Mouse (Mus musculus) right cerebral cortex, postnatal 4 days (tissue): ENCODE results near the gene Irs3.
"Not testable (repeated sequence)": the region's sequence is repeated elsewhere in the genome, so short reads cannot be mapped to it uniquely, and the experiment has no call there.

Source experiments
- DNase-seq: peaks from one replicate; pipeline ENCODE4 v3.0.0-alpha.2; 2022

The Irs3 gene

DNA sequence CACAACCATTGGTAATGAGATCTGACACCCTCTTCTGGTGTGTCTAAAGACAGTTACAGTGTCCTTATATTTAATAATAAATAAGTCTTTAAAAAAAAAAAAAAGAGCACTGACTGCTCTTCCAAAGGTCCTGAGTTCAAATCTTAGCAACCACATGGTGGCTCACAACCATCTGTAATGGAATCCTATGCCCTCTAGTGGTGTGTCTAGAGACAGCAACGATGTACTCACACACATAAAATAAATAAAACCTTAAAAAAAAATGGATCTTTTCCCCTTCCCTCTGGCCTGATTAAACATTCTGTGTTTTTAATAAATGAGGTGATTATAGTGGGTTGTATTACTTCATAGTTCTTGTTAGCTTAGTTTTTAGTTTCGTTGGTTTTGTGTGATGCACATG is 30.6 kb downstream of the Irs3 start:
- not testable (repeated sequence) for DNase-seq

DNA sequence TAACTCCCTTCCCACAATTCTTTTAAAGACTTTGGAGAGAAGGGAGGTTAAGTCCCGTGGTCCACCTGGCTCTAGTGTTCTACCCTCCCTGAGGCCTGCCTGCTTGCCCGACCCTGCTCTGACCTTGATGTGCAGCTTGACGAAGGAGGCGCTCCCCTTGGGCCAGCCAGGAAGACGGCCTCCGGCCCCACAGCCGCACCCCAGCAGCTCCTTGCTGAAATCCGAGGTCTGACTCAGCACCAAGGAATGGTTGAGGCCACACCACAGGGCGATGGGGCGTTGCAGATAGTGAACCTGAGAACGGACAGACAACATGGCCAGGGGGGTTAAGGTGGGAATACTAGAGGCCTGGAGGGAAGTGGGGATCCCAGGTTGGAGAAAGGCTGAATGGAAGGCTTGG is 32.0 kb downstream of the Irs3 start, which contains the start of gene Pcolce:
Gene Pcolce, minus strand, starts transcription at position 235 of the 400 bp plus-strand sequence.
- DNase-seq: no peak

DNA sequence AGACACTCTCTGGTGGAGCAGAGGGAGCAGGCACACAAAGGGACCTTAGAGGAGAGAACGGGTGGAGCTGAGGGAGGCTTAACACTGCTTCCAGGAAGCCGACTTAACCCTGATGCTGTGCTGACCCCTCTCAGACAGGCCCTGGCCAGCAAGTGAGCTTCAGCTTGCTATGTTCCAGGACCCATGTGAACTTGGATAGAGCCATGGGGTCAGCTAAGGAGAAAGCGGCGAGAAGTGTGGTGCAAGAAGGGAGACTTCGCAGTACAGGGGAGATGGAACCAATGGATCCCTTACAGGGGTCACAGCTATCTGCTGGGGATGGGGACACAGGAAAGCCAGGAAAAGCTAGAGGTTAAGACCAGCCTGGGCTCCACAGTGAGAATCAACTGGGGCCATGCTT is 32.4 kb downstream of the Irs3 start:
- no peak for DNase-seq

DNA sequence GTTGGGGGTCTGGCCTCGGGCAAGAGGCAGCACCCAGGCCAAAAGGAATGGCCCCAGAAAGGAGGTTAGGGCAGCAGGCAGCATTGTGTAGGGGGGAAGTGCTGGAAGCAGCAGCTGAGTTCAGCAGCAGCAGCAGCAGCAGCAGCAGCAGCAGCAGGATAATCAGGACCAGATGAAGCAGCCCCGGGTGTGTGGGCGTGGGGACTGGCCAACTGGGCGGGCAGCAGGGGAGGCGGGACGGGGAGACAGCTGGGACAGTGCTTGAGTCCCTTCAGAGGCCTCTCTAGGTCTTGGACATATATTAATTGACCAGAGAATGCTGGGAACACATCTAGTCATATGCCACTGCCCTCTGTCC is 34.3 kb downstream of the Irs3 start:
- no peak for DNase-seq

DNA sequence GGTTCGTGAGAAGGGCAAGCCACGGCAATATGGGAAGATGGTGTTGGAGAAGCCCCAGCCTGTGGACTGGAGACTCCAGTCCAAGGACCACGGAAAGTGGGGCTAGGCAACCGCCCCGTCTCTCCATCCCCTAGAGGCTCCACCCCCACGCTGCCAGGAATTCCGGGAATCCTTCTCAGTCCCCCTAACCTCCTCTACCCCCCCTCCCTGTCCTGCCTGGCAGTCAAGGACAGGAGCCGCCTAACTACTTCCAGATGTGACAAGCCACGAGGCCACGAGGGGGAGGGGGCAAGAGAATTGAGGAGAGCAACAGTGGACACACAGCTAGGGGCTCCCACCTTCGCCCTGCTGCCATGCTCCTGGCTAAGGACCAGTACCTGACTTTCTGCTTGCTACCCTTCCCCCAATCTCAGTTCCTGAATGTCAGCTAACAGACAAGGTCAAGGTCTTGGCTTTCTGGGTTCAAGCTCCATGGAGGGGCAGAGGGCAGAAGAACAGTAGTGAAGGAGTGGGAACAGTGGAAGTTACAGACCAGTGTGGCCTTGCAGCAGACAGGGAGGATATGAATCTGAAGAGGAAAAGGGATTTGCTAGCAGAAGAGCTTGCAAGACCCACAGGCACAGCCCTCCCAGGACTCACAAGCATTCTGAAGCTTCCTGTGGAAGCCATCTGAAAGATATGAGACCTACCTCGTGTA is 34.8 kb downstream of the Irs3 start:
- no peak for DNase-seq

DNA sequence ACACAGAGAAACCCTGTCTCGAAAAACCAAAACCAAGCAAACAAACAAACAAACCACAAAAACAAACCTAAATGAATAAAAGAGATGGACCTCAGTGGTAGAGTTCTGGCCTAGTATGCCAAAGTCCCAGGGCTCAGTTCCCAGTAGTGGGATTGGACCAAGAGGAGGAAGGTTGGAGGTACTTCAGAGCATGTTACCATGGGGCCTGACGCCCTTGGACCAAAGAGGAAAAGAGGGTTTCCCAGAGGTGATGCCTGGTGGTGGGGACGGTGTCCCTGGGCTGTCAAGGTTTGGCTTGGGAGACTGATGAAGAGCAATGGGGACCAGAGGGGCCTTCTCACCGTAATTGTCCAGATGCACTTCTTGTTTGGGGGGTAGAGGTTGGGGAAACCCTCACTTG is 35.5 kb downstream of the Irs3 start:
- DNase-seq: no peak

DNA sequence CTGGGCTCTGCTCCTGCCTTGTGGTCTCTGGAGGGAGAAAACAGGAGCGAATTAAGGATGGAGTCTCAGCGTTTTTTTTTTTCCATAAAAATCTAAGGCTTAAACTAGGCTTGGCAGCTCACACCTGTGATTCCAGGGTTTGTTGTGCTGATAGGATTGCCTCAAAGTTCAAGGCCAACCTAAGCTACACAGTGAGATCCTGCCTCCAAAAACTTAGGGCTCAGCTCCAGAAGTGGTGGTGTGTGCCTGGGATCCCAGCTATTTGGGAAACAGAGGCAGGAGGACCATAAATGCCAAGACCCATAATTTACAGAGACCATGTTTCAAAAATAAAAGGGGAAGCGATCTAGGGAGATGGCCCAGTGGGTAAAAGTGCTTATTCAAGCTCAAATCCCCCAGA is 36.2 kb downstream of the Irs3 start:
- no peak for DNase-seq

DNA sequence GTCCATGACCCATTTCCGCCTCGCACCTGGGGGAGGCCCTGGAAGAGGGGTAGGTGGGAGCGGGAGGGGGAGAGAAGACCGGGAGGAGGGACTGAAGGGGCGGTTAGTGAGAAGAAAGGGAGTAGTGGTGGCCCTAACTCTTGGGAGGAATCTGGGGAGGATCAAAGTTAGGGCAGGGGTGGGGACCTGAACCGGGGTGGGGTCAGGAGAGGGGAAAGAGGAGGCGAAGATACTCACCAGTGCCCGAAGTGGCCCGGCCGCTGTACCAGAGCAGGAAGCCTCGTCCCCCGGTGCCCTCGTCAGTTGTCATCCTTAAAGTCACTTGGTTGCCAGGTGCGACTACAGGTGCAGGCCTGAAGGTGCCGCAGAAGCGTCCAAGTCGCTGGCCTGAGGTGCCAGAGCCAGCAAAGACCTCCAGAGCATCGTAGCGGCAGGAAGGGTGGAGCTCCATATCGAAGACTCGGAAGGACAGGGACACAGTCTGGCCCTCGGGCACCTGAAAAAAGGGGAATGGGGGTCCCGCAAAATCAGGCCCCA is 36.8 kb downstream of the Irs3 start:
- no peak for DNase-seq

DNA sequence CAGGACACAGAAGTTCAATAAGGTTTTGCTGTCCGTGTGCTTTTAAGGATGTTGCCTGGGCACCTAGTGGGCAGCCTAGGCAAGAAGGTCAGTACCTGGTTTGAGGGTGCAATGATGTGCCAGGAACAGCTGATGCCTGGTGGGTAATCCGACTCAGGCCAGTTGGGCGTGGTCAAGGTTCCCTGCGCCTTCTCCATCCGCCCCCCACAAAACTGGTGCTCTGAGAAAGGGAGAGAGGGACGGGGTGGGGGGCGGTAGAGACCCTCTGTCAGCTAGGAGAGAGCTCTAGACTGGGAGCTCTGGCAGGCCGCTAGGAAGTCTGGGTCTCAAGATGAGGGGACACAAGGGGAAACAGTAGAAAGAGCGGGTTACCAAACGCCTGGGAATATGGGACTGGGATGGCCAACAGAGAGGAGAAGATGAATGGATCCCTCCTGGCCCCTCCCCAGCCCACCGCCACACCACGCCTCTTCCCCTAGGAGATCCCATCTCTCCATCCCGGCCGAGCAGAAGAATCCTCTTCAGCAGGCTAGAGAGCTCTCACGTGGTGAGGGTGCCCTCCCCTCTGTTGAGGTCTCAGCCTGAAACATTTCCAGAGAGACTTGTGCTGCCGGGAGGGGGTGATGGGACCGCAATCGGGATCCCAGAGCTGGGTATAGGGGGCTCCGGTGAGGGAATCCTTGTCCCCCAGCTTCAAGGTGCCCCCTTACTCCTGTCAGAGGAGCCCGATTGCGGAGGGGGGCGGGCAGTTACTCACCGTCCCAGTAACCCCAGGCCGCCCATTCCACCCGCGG is 37.5 kb downstream of the Irs3 start:
- no peak for DNase-seq

DNA sequence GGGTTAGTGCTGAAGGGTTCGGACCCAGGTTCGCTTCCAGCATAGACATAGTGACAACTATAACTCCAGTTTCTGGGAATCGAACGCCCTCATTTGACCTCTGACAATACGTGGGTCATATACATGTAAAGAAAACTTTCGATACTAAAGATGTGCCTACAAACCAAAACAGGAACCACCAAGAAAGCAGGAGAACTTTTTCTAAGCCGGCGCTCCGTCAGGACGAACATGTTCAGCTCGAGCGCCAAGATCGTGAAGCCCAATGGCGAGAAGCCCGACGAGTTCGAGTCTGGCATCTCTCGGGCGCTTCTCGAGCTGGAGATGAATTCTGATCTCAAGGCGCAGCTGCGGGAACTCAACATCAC is 44.2 kb downstream of the Irs3 start:
- no peak for DNase-seq

DNA sequence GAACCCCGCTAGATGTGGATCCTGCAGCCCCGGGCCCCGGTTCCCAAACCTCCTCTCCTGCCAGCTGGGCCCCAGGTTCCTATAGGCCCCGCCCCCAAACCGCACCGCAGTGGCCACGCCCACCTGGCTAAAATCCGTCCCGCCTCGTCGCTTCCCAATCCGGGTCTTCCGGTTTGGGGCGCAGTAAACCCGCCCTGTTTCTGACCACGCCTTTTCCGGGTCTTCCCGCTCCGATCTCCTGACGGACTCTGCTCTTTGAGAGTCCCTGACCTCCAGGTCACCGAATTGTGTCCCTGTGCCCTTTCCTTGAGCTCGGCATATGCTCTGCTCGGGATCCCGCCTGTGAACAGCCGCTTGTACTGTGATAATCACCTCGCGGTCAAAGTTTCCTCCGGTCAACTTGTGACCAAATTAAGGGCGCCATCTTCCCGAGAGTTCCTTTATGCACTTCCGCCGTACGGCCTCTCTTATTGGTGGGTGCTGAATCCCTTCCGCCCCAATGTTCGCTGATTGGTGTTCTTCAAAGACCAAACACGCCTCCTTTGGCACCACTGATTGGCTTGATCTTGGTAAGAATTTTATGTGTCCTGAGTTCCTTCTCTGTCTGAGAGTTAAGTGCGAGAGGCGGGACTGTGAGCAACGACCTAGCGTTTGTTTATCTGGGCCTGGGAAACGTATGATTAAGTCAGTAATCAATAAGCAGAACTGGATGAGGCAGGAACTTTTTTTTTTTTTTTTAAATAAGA is 44.7 kb downstream of the Irs3 start, which contains the start of gene Mospd3:
Gene Mospd3, minus strand, starts transcription at position 440 of the 746 bp plus-strand sequence.
- DNase-seq: peak; percentile 92

DNA sequence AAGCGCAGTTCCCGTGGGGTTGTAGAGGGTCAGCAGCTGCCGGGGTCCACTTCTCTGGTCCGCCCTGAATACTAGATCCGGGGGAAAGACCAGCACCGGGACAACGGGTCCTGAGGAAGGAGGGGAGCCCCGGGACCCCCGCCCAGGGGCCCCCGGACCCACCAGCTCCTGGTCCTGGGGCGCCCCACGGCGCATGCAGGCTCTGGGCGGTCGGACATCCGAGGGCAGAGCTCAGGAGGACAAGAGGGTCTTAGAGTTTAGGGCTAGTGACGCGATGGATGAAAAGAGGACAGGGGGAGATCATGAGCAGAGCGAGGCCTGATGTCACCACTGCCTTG is 45.3 kb downstream of the Irs3 start:
- DNase-seq: no peak

DNA sequence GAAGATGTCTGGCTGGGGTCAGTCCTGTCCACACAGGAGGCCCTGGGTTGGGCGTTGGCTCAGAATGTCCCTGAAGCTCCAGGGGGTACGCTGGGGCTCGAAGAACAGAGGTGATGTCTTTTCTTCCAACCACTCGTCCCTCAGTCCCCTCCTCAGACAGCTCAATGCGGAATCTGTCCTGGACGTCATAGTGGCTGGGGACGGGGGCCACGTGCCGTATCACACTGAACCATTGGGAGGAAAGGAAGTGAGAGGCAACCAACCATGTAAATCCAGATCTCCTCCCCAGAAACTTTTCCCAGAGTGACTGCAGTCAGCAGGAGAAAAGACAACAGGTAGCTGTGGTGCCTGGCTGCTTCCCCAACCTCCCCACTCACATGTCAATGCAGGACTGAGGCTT is 45.9 kb downstream of the Irs3 start:
- no peak for DNase-seq

DNA sequence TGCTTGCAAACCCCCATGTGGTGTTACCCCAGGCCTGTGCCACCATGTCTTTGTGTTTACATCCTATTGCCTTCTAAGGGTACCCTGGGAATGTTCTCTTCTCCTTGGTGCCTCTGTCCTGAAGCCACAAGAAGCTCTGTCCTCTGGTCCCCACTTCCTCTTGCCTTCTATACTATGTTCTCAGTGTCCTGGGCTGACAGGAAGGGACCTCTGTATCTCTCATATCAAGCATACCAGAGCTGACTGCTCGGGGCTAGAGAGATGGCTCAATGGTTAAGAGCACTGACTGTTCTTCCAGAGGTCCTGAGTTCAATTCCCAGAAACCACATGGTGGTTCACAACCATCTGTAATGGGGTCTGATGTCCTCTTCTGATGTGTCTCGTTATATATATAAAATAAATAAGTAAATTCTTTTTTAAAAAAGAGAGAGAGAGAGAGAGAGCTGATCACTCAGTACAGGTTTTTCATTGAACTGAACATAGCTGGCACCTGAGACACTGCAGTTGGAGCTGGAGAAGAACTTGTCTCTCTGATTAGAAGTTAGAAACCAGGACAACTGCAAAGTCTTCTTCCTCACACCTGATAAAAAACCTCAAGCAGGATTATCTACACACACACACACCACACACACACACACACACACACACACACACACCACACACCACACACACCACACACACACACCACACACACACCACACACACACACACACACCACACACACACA is 47.3 kb downstream of the Irs3 start:
- DNase-seq: no peak

DNA sequence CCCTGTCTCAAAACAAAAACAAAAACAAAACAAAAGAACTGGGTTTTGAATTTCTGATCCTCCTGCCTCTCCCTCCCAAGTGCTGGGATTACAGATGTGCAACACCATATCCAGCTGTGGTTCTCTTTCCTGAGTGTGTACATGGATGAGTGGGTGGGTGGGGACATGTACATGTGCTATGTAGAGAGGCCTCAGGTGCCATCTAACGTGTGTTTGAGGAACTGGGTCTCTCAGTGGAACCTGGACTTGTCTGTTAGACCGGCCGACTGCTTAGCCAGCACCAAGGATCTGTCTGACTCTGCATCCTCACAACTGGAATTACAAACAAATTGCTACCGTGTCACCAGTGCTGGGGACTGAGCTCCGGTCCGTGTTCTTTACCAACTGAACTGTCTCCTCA is 47.9 kb downstream of the Irs3 start:
- no peak for DNase-seq

DNA sequence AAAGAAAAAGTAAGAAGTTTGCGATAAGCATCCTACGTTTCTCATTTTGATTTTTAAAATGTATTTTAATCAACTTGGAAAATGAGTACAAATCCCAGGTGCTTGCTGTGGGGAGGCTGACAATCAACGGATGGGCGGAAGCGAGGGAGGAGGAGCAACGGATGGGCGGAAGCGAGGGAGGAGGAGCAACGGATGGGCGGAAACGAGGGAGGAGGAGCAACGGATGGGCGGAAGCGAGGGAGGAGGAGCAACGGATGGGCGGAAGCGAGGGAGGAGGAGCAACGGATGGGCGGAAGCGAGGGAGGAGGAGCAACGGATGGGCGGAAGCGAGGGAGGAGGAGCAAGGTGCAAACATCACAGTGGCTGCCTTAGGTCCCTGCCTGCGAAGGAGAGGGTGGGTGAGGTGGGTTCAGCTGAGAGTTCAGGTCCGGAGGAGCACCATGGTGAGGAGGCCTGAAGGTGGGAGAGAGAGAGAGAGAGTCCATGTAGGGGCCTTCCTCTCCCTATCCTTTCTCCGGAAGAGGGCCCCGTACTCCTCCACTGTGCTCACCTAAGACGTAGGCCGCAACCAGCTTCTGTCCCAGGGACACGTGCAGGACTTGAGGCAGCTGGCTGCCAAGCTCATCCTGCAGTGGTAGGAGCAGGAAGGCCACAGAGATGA is 48.8 kb downstream of the Irs3 start:
- no peak for DNase-seq

DNA sequence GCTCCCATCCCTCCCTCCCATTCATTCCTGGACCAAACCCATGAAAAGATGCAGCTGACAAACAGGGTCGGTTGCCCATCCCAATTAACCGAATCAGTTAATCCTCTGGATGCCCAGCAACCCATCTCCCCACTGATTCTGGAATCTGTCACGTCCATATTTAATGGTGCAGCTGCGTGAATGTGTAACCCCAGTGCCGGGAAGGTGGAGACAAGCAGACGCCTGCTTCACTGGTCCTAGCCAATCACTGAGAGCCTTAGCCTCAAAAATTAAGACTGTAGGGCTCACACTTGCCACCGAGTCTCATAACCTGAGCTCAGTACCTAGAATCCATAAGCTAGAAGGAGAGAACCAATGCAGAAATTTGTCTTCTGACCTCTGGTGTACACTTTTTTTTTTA is 49.6 kb downstream of the Irs3 start:
- DNase-seq: no peak
